Mouse (Mus musculus): Measurements from ENCODE around the gene Tnfrsf1a.
"Not testable (repeated sequence)": the region's sequence is repeated elsewhere in the genome, so short reads cannot be mapped to it uniquely, and the experiment has no call there.

The Tnfrsf1a gene

DNA sequence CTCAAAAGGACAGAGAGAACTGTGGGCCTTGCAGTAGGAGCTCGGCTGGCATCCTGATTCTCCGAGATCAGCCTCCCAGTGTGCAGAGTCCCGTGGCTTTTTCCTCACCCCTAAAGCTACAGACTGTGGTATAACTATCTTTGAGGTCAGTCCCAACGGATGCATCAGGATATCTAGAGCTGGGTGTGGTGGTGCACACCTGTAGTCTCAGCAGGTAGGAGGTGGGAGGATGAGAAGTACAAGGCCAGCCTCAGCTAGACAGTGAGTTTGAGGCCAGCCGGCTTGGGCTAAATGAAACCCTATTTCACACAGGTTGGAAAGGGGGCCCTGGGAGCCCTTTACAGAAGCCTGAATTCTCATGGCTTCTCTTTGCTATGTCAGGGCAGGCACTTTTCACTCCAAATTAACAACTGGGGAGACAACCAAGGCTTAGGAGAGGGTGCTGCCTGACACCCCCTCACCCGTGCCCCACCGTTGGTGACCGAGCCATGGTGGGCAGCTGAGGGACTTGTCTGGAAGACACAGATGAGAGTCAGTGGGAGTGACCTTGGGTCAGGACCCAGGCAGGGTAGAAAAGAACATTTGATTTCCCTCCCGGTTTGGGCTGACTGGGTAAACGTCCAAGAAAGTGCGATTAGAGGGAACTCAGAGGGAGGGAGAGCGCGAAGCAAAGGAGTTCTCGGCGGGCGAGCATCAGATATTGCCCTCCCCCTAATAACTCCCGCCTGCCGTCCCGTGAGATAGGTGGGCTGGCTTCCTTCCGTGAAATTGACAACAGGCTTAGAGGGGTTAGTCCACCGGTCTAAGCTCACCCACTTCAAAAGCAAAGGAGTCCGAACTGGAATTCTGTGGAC is at the start of gene Tnfrsf1a:
TSS of gene Tnfrsf1a (plus strand) at position 642 of the 854 bp plus-strand sequence.
- in situ Hi-C loops (cut with MboI, MseI): no loop called here

DNA sequence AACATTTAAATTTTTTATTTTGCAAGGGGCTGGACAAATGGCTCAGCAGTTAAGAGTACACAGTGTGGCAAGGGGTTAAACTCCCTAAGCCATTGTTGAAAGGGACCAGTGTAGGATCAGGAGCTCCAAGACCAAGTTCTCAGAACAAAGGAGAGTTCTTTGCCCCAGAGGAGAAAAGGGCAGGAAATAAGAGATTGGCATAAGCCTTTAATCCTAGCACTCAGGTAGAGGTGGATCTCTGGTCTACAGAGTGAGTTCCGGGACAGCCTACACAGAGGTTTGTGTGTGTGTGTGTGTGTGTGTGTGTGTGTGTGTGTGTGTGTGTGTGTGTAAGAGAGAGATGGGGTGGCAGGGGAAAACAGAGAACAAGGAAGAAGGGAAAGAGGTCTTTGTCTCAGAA is 48.2 kb upstream of the Tnfrsf1a start:
- in situ Hi-C loops (cut with MboI, MseI): no loop called here

DNA sequence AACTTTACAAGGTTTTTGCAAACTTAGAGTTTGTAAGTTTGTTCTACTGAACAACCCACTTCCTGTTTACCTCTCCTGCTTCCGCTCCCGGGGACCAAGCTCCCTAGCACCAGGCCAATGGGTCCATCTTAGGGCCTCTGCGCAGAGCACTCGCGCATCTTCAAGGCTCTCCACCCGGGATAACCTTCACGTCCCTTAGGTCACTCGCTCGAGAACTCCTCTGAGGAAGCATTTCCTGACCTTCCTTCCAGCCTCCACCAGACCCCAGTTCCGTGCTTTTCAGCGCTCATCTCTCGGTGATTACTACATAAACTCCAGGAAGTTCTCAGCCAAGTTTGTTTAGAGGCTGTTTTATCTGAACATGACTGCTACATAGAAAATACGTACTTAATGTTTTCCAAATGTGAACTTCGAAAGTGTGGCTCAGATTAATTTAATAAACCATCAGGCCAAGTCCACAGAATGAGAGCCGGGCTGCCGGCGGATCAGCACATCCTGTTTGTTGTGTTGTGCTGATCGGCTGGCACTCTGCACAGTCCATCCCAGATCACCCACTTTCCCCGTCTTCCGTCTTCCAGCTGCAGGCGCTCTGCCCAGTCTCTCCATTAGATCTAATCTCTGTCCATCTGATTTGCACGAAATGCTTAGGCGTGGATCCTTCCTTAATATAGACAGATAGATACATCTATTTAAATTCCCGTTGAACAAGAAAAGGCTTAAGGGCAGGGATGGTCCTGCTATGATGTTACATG is 46.8 kb upstream of the Tnfrsf1a start:
- in situ Hi-C loops (cut with MboI, MseI): no loop called here

DNA sequence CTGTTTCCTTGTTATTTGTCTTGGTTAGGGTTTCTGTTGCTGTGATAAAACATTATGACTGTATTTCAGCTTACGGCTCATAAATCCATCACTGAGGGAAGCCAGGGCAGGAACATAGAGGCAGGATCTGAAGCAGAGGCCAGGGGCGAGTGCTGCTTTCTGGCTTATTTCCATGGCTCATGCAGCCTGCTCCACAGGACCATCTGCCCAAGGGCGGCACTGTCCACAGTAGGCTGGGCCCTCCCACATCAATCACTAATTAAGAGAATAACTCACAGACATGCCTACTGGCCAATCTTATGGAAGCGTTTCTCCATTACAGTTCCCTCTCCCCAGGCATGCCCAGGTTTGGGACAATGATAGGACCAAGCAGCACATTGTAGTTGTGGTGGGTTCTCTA is 45.9 kb upstream of the Tnfrsf1a start:
- in situ Hi-C loops (cut with MboI, MseI): no loop called here

DNA sequence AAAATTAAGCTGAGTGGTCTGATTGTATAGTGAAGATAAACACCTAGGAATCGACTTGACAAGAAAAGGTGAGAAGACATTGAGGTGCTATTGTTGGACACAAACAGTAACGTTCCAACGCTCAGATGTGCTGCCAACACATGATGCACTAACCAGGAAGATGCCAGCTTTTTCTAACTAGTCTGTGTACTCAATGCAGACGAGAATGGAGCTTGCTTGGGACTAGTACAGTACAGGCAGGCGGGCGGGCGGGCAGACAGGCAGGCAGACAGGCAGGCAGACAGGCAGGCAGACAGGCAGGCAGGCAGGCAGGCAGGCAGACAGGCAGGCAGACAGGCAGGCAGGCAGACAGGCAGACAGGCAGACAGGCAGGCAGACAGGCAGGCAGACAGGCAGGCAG is 44.8 kb upstream of the Tnfrsf1a start:
- in situ Hi-C loops (cut with MboI, MseI): not testable (repeated sequence)

DNA sequence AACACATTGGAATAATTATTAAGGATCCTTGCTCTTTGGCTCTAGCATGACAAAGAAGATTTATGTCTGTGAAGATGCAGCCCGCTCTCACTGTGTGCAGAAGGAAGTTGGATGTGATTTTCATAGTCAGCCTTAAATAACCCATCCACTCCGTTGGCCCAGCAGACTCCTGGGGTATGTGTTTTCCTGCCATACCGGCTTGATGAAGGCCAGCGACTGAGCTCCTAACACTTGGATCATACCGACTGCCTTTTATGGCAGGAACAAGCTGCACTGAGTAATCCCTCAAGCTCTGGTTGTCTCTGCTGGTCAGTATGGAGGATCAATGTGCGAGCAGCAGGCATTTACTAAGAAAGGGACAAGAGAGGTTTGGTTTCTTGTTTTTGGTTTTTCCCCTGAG is 43.7 kb upstream of the Tnfrsf1a start:
- in situ Hi-C loops (cut with MboI, MseI): no loop called here

DNA sequence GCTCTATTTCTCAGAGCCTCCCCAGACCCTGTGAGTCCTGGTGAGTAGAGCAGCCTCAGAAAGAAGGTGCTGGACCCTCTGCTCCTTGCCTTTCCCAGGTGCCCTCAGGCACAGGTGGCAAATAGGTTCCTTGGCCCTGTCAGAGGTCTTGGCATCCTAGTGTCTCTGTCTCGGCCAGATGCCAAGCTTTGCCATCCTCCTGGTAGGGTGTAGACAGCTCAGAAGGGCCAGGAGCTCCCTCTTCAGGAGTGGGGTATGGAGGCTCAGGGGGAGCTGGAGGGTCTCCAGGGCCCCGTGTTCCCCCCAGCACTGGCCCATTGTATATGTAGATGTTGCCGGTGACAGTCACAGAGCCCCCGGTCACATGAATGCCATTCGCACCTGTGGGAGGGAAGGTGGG is 42.1 kb upstream of the Tnfrsf1a start:
- in situ Hi-C loops (cut with MboI, MseI): no loop called here

DNA sequence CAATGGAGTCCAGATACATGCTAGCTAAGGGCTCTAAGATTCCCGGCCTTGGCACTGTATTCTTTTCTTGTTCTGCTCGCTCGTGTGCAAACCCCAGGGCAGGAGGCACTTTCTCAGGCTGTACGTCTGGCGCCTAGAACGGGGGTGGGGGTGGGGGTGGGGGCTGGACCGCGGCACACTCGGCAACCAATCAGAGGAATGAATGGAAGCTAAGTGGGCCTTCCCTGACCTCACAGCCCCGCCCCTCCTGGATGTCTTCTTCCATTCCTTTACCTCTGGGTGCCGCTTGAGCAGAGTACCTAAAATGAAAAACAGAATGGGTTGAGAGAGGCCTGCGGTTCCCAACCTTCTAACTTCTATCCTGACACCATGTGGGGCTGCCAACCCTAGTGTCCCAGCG is 40.2 kb upstream of the Tnfrsf1a start:
- in situ Hi-C loops (cut with MboI, MseI): no loop called here

DNA sequence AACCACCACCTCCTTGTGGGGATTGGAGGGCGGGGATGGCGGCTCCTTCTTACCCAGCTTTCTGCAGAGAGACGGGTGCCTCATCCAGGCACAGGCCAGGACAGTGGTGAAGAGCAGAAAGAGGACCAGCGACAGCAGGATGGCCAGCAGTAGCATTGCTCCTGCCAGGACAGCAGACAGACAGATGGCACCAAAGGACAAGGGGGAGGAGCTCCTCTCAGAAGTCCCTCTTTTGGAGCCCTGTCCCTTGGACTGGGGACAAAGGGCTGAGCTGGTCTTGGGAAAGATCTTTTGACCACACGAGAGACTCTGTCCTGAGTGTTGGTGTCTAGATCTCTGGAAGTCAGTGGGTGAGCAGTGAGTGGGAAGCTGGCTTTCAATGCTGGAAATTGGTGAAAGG is 39.8 kb upstream of the Tnfrsf1a start:
- in situ Hi-C loops (cut with MboI, MseI): no loop called here

DNA sequence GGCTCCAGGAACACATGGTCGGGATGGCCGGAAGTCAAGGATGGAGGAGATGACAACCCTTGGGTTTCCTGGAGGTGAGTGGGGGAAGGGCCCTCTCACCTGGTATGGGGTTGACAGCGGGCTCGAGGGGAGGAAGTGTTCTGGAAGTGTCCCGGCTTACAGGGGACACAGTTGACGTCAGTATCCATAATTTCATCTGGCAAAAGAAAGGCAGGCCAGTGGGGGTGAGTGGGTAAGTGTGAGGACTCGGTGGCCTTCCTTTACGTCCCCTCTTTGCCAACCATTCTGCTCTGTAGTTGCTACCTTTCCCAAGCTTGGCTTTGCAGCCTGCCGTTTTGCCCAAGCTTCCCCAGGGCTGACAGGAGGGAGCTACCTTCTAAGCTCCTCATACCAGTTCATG is 37.0 kb upstream of the Tnfrsf1a start:
- in situ Hi-C loops (cut with MboI, MseI): no loop called here

DNA sequence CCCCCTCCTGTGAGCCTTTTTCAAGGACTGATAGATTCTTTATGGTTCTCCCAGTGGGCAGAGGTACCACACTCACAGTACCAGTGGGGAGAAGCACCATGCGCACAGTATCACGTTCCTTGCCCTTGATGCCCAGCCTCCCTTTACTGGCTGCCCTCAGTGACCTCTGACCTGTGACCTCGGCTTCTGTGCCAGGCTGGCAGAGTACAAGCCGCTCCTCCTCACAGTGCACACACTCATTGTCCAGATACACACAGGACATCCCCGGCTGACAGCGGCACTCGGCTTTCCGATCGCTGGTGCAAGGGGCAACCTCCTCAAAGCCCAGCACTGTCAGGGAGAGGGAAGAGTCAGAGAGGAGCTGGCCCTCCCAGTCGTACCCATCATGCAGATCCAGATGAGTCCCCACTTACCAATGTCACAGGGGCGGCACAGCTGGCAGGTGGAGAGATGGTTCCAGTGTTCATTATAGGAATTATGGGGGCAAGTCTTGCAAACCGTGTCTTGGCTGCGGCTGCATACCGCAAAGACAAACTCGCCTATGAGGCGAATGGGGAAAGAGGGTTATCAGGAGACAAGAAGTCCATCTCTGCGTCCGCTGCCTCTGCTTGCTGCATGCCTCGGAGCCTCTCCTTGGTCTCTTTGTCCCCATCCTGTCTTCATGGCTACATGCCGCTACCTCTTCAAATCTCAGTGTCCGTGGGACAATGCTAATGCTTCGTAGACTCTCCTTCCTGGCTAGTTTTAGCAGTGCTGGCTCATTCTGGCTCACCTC is 36.4 kb upstream of the Tnfrsf1a start:
- in situ Hi-C loops (cut with MboI, MseI): no loop called here

DNA sequence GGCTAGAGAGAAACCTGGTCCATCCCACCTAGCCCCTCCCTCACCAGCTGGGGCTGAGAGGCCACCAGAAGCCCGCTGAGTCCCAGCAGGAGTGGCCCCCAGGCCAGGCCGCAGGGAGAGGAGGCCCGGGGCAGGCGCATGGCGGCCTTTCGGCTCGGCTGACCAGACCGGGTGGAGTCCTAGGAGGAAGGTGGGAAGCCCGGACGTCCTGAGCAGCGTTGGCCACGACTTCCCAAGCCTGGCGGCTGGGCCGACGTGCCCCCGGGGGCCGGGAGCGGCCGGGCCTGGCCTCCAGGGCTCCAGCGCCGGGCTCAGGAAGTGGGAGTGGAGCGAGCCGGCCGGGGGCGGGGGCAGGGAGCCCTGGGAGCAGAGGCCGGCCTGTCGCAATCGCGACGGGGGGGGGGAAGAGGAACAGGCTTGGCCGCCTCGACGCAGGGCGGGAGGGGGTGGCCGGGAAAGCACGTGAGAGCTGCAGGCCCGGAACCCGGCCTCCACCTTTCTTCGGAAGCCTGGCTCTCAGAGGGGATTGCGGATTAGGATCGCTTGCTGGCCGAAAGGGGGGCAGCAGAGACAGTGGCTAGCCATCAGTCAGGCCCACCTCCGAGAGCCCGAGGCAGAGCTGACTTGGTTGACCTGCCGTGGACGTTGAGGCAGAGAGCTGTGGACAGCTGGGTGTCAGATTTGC is 35.5 kb upstream of the Tnfrsf1a start, which contains the start of gene Ltbr:
TSS of gene Ltbr (minus strand) at position 340 of the 685 bp plus-strand sequence.
- in situ Hi-C loops (cut with MboI, MseI): no loop called here

DNA sequence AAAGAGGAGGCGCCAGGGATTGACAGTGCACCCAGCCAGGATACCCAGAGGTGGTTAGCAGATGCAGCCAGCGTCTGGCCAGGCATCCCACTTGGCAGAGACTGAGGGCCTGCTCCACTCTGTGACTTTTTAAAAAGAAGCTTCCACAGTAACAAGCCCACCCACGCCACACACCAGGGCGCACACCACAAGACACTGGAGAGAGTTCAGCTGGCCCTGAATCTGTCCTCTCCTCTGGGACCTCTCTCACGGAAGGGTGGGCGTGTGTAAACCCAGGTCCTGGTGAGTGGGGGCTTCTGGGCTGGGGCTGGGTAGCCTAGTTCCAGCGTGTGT is 35.0 kb upstream of the Tnfrsf1a start:
- in situ Hi-C loops (cut with MboI, MseI): no loop called here

DNA sequence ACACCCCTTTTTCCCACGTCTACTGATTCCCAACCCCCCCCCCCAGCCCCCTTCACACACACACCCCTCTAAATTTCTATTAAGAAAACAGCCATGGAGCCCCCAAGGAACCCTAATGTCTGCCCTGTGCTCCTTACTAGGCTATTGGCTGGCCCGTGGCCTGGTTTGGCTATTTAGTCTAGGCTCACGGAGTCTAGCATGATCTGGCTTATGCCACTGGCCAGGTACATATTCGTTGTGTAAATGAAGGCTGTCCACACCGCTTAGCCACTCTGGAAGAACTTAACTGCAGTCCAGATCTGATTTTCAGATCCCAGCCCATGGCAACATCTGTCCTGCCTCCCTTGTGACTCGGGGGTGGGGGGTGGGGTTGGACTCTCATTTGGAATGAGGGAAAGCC is 34.4 kb upstream of the Tnfrsf1a start:
- in situ Hi-C loops (cut with MboI, MseI): no loop called here

DNA sequence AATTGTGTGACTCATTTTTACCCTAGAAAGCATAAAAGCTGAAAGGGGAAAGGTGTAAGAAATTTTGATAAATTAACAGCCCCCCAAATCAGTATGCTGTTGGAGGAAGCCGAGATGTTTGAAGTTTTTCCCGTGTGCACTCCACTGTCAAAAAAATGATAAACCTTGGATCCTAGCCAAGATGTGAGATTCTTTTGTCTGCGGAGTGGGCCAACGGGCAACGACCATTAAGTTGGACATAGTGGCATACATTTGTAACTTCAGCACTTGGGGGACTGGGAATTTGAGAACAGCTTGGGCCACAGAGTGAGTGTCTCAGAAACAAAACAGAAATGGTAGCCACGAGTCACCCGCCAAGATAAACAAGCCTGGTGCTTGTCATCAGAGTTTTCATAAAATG is 32.1 kb upstream of the Tnfrsf1a start:
- in situ Hi-C loops (cut with MboI, MseI): no loop called here

DNA sequence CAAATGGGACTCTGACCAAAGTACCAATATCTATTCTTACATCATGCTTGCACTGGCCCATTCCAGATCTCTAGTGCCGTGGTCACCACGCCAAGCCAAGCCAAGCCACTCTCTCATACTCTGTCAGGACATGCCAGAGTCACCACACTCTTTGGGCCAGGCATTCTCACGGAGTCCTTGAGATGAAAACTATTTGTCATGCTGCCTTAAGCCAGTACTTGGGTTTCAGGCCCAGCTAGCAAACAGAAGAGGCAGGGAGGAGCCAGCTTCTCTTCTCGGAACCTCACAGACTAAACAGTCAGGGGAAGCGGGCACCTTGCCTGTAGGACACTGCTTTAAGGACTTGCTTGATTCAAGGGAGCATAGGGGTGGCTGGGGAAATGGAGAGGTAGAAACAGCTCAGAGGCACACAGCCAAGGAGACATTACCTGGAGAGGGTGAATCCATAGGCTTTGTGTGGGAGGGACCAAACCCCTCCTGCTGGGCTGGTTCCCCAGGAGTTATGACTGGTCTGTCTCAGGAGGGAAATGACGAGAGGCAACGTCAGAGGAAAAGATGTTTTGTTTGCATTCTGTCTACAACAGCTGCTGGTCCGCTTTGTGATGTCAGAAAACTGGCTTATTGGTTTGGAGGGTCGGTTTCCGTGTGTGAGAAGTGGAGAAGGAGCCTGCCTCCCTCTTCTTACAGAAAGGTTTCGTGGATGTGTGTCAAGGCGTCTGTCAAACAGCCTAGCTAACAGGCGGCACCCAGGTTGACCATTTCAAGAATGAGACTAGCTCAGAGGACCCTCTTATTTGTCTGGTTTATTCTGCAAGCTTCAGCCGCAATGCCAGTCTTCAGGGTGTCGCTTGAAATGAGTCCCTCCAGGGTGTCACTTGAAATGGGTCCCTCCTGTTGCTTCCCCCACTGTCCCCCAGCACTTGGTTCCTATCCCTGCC is 29.9 kb upstream of the Tnfrsf1a start:
- in situ Hi-C loops (cut with MboI, MseI): no loop called here

DNA sequence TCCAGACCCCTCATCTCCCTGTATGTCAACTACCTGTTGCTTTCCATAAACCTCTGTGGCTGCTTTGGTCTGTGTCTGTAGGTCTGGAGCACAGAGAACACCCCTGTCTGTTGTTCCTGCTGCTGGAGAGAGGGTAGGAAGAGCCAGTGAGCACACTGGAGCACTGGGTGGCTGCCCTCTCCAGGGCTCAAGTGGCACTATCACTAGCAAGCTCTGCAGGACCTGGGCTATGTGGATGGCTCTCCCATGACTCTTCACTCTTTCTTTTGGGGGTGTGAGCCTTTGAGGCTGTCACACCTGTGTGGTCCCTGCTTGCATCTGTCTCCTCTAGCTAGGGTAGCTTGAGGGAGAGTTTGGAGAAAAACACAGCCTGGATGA is 29.3 kb upstream of the Tnfrsf1a start:
- in situ Hi-C loops (cut with MboI, MseI): no loop called here

DNA sequence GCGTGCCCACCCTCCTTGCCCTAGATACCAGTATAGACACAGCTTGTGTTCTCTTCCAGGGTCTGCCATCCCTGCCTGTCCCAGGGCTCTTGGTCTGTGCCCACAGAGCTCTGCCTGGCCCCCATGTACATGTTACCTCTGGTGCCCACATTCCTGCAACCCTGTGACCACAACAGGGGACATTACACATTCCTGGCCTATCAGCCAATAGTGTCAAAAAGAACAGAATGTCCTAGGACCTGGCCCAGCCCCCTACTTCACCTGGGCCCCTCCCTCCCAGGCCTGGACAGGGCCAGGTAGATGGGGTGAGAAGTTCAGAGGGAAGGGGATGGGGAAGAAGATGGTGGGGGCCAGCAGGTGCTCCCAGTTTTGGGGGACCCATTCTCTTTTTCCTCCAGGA is 28.8 kb upstream of the Tnfrsf1a start, which contains the start of gene Scnn1a:
TSS of gene Scnn1a (plus strand) at position 337 of the 400 bp plus-strand sequence.
- in situ Hi-C loops (cut with MboI, MseI): no loop called here

DNA sequence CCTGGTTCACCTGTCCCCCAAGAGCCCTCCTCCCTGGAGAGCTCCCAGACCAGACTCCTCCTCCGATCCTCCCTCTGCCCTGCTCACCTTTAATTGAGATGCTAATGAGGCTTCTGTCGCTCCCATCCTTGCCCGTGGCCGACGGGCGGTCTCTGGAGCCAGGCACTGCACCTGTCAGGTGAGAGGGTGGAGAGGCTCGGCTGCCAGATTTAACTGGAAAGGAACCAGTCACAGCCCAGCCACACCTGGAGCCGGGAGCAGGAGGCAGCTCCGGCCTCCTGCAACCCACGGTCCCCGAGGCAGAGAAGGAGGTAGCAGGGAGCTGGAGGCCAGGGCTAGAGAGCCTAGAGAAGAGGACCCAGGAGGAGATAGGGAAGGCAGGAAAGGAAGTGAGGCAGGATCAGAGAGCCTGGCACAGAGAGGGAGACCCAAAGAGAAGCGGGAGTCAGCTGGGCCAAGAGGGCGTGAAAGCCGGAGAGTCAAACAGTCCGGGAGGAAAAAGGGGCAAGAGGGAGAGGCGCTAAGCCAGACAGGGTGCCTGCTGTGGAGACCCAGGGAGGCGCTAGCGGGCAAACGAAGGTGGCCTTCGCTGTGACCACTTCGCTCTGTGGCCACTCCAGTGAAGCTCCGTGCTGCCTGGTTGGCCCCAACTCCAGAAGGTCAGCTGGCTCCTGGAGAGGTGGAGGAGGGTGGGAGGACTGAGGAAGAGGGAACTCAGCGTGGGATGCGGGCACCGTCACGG is 27.9 kb upstream of the Tnfrsf1a start:
- in situ Hi-C loops (cut with MboI, MseI): no loop called here

DNA sequence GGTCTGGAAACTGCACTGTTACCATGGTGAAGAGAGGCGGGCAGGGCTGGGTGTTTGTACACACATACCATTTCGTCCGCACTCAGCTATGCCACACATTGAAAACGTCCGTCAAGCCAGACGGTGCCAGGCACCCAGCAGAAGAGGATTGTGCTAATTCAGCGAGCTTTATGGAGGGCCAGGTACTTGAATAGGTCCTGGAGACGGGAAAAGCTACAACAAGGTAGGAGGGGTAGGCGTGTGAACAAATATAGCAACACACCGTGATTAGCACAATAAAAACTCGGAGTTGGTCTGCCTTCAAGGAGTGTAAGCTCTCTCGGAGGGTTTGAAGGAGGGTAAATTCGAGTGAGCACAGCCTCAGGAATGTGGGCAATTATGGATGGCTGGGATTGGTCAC is 26.4 kb upstream of the Tnfrsf1a start:
- in situ Hi-C loops (cut with MboI, MseI): no loop called here
